ENCODE assay signal across 27 mouse cellular contexts in the genomic region with DNA sequence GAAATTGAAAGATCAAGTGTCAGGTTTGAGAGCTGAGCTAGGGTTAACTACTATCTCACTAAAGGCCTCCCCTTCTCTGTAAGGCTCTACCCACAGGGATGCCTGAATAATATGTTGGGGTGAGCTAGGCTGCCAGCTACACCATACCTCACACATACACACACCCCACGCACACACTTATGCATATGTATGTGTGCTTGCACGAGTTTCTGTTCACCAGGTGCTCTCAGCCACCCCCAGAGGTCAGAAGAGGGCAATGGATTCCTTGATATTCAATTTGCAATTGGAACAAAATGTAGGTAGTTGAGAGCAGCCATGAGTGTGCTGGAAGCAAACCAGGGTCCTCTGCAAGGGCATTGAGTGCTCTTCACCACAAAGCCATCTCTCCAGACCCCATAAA. TPM values are rescaled to one million over a fixed set of nuclear protein-coding genes. Genes with fewer than 3 reads are reported as not detected.
A peak's percentile ranks its signal among the peaks of the same experiment; 100 is the strongest.
DNase-seq lines count a peak whose midpoint lies in the region; ATAC-seq and TF ChIP-seq lines count a peak whose summit lies in the region.
"Had no signal": no experiment of that assay in that cellular context is flagged by ENCODE, and none has a peak within 500 bp of the region (broad histone marks: within the 10 kb centered on the region; RNA-seq: fewer than 3 reads in every experiment).

No protein-coding gene starts in this region.

- H3K9me3 ChIP-seq in intestine, embryonic 14.5 days (ENCODE audit: control insufficient read depth, low read length): no peaks in the 10 kb centered on the region
- no peaks in the 10 kb centered on the region for H3K9me3 ChIP-seq in intestine, postnatal 0 days (ENCODE audit: control insufficient read depth)
- H3K9me3 ChIP-seq in CH12.LX (replicated peaks; ENCODE audit: low read length): peaks cover 2% of the 10 kb centered on the region
- H3K9me3 ChIP-seq: embryonic facial prominence, embryonic 13.5 days; embryonic facial prominence, embryonic 15.5 days; forebrain, embryonic 10.5 days; forebrain, embryonic 12.5 days; G1E had no signal

- H3K36me3 ChIP-seq in intestine, embryonic 14.5 days (ENCODE audit: control insufficient read depth, insufficient read depth, low read length): no peaks in the 10 kb centered on the region
- no peaks in the 10 kb centered on the region for H3K36me3 ChIP-seq in intestine, postnatal 0 days (ENCODE audit: control insufficient read depth, insufficient read depth)
- H3K36me3 ChIP-seq in CH12.LX (replicated peaks in 1 of 2; ENCODE audit: control insufficient read depth in 1 of 2, insufficient read depth in 1 of 2, low read length in 1 of 2): no peaks in the 10 kb centered on the region
- H3K36me3 ChIP-seq: embryonic facial prominence, embryonic 13.5 days; embryonic facial prominence, embryonic 15.5 days; forebrain, embryonic 10.5 days; forebrain, embryonic 12.5 days; G1E had no signal

- no peak for TF ChIP-seq EP300 in CH12.LX (IDR thresholded peaks at IDR 0.05; ENCODE audit: low read length)

- in situ Hi-C loops in CH12.LX (cut with MboI; ENCODE audit: low pct_ligation_motif_present, low pct_unique_long_range_greater_than_20kb, low sequenced_read_pairs): no loop called here

- TF ChIP-seq RAD21 in CH12.LX (IDR thresholded peaks at IDR 0.05; ENCODE audit: low read depth, low read length): no peak

- peak; percentile 47; the same call in 1 of the 2 replicates for ATAC-seq in frontal cortex, adult (ENCODE audit: low TSS enrichment)
- no peak for ATAC-seq in intestine, embryonic 14.5 days (replicated peaks; ENCODE audit: low FRiP score, low TSS enrichment, low read depth)
- no peak for ATAC-seq in intestine, postnatal 0 days
- ATAC-seq: activated CD4-positive, CD25-positive, alpha-beta regulatory T cell, adult 4 months; forebrain, embryonic 14.5 days; Patski had no signal

- H3K27ac ChIP-seq in intestine, embryonic 14.5 days (ENCODE audit: low read depth): no peak overlapping the region
- no peak overlapping the region for H3K27ac ChIP-seq in intestine, postnatal 0 days (ENCODE audit: low read depth, low read length)
- no peak overlapping the region for H3K27ac ChIP-seq in CH12.LX (ENCODE audit: insufficient read depth, low read depth)
- H3K27ac ChIP-seq: embryonic facial prominence, embryonic 13.5 days; embryonic facial prominence, embryonic 15.5 days; forebrain, embryonic 10.5 days; forebrain, embryonic 12.5 days had no signal

- H3K4me1 ChIP-seq in intestine, embryonic 14.5 days (replicated peaks; ENCODE audit: control insufficient read depth, insufficient read depth, low read length): no peaks in the 10 kb centered on the region
- H3K4me1 ChIP-seq in intestine, postnatal 0 days (replicated peaks; ENCODE audit: control insufficient read depth, insufficient read depth, low read length): no peaks in the 10 kb centered on the region
- H3K4me1 ChIP-seq in CH12.LX (ENCODE audit: control insufficient read depth in 1 of 2, insufficient read depth in 2 of 2): peaks cover 4 to 12% of the 10 kb centered on the region in 2 experiments; a peak in 3 of 4 replicates
- H3K4me1 ChIP-seq: forebrain, embryonic 12.5 days had no signal

- no peaks in the 10 kb centered on the region for H3K79me2 ChIP-seq in CH12.LX (replicated peaks; ENCODE audit: control insufficient read depth, extremely low read depth, insufficient read depth, poor library complexity, severe bottlenecking)

- dilution Hi-C loops in CH12.LX (cut with MboI; ENCODE audit: extremely low pct_ligation_motif_present, extremely low pct_unique_long_range_greater_than_20kb, low sequenced_read_pairs): no loop called here

- TF ChIP-seq POLR2A in CH12.LX (IDR thresholded peaks at IDR 0.05; ENCODE audit: low read depth, low read length): no peak

- no peak for TF ChIP-seq CTCF in intestine, postnatal 0 days (IDR thresholded peaks at IDR 0.05; ENCODE audit: low read depth)
- TF ChIP-seq CTCF in CH12.LX (conservative IDR thresholded peaks at IDR 0.05 in 1 of 2, IDR thresholded peaks at IDR 0.05 in 1 of 2; ENCODE audit: low read depth in 2 of 2, low read length in 2 of 2): no peak

- H3K9ac ChIP-seq in intestine, embryonic 14.5 days (ENCODE audit: low read length): no peak overlapping the region
- no peak overlapping the region for H3K9ac ChIP-seq in intestine, postnatal 0 days (ENCODE audit: low read depth, low read length)
- no peak overlapping the region for H3K9ac ChIP-seq in CH12.LX (ENCODE audit: insufficient read depth, low read depth)
- H3K9ac ChIP-seq: embryonic facial prominence, embryonic 13.5 days; embryonic facial prominence, embryonic 15.5 days; forebrain, embryonic 12.5 days had no signal

- H3K27me3 ChIP-seq in intestine, embryonic 14.5 days (replicated peaks; ENCODE audit: control insufficient read depth, insufficient read depth, low read length): no peaks in the 10 kb centered on the region
- H3K27me3 ChIP-seq in intestine, postnatal 0 days (replicated peaks; ENCODE audit: control insufficient read depth, insufficient read depth, low read length): 0 out of 2 replicates have a peak, but pooled peaks cover 3% of the 10 kb centered on the region
- H3K27me3 ChIP-seq in CH12.LX (replicated peaks): no peaks in the 10 kb centered on the region
- H3K27me3 ChIP-seq: embryonic facial prominence, embryonic 13.5 days; embryonic facial prominence, embryonic 15.5 days; forebrain, embryonic 12.5 days had no signal

- no peak overlapping the region for H3K4me2 ChIP-seq in intestine, embryonic 14.5 days (ENCODE audit: low read length)
- H3K4me2 ChIP-seq in intestine, postnatal 0 days (replicated peaks; ENCODE audit: low read depth): no peak overlapping the region
- no peak overlapping the region for H3K4me2 ChIP-seq in CH12.LX (ENCODE audit: insufficient read depth, low read depth, poor library complexity, severe bottlenecking)
- H3K4me2 ChIP-seq: embryonic facial prominence, embryonic 13.5 days; embryonic facial prominence, embryonic 15.5 days; forebrain, embryonic 12.5 days had no signal

- H3K4me3 ChIP-seq in intestine, embryonic 14.5 days (ENCODE audit: low read depth, low read length): no peak overlapping the region
- no peak overlapping the region for H3K4me3 ChIP-seq in intestine, postnatal 0 days (ENCODE audit: low read depth, low read length)
- H3K4me3 ChIP-seq in CH12.LX (replicated peaks in 1 of 3; ENCODE audit: low read depth in 2 of 3, low read length in 2 of 3, poor library complexity in 1 of 3): no peak overlapping the region
- H3K4me3 ChIP-seq: embryonic facial prominence, embryonic 13.5 days; embryonic facial prominence, embryonic 15.5 days; erythroblast, embryonic 14.5 days; forebrain, embryonic 10.5 days; forebrain, embryonic 12.5 days had no signal

- no peak for DNase-seq in frontal cortex, postnatal 25 days (ENCODE audit: low spot score in 2 of 2)
- DNase-seq in intestine, embryonic 14.5 days (ENCODE audit: low spot score): peak; percentile 23
- no peak for DNase-seq in CH12.LX (ENCODE audit: extremely low read depth)
- DNase-seq in brain, adult 2 months (ENCODE audit: low read depth, low spot score): peak; percentile 30
- no peak for DNase-seq in ovary, postnatal 10 days (ENCODE audit: low spot score)
- DNase-seq: adrenal gland, adult 8-10 months; adrenal gland, postnatal 14 days; adrenal gland, postnatal 36 days; cerebellum, adult 11 months; cerebellum, adult 18-20 months; cerebellum, adult 8-10 months; cerebellum, adult 9-11 months; cerebellum, postnatal 14 days; cerebellum, postnatal 36 days; embryo, embryonic 11 days had no signal

- WGBS in intestine, embryonic 14.5 days: 72% methylated on average over 2 of the region's 2 CpGs
- WGBS in intestine, postnatal 0 days: 59% methylated on average over 2 of the region's 2 CpGs

TF ChIP-seq in CH12.LX, 34 proteins besides CTCF, POLR2A, EP300 and RAD21:
- TF ChIP-seq BHLHE40 (IDR thresholded peaks at IDR 0.05; ENCODE audit: low read depth, low read length) (peak; percentile 76), ZNF384 (IDR thresholded peaks at IDR 0.05; ENCODE audit: low read depth, low read length) (no peak)

RNA-seq across cellular contexts. Expression of a gene that starts 20.6 kb away (rescaled TPM):
- polyA plus RNA-seq in intestine, embryonic 14.5 days (2014; fragmentation: Nextera tagmentation; extraction: Ambion mirVana): 9.6 and 9.7 TPM in 2 replicates
- 4.8 TPM in 2 replicates for polyA plus RNA-seq in intestine, postnatal 0 days (2015; fragmentation: Nextera tagmentation; extraction: Ambion mirVana)
- not detected in 2 replicates for total RNA-seq in CH12.LX (2012; rRNA removed)
- total RNA-seq in CH12.LX (2014; rRNA removed): not detected in 2 replicates
- polyA plus RNA-seq in CH12.LX (2012; ENCODE audit: insufficient read length, low read depth): not detected in 2 replicates
- total RNA-seq: common myeloid progenitor, adult 5-6 weeks had no signal
- polyA plus RNA-seq: activated CD4-positive, CD25-positive, alpha-beta regulatory T cell, adult 4 months; erythroblast, embryonic 14.5 days; G1E had no signal

Comparison
In these comparisons a context has a peak if more than half of its experiments do, and no peak if none do; other contexts are left out.
1. DNase-seq: peak in intestine, embryonic 14.5 days (single experiment) and brain, adult 2 months (single experiment); none in frontal cortex, postnatal 25 days (0 of 2), CH12.LX (single experiment) and ovary, postnatal 10 days (single experiment).